Mouse (Mus musculus) frontal cortex, postnatal 25 days (tissue): ENCODE measurements around the gene Card9.

ENCODE experiments used
- DNase-seq, 2 experiments: peaks; one replicate each; pipeline ENCODE4 v3.0.0; 2022; ENCODE audit warnings: low spot score in 2 of 2

The Card9 gene

DNA sequence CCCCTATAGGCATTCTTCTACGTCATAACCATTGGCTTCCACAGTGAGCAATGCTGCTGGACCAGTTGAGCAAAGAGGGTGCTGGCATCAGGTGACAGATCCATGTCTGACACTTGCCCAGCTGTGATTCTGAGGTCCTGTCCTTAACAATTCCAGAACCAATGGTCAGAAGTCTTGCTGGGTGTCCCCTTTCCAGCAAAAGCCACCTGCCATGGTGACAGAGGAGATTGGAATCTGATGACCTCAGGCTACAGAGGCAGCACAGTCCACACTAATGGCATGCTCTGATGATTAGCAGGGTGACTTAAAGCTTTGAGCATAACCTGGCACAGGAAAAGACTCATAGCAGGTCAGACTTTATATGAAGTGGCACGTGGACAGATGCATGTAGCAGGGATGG lies 55.2 kb downstream of the Card9 start:
- DNase-seq, result no peak

DNA sequence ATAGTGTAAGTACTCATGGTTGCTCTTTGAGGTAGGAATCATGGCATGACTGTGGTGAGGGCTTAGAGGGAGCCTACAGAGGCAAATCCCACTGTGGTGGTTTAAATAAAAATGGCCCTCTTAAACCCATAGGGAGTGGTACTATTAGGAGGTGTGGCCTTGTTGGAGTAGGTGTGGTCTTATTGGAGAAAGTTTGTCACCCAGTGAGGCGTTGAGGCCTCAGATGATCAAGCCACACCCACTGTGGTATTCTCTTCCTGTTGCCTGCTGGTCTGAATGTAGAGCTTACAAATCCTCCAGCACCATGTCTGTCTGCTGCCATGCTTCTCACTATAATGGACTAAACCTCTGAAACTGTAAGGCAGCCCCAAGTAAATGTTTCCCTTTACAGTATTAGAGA lies 56.0 kb downstream of the Card9 start:
- DNase-seq, result no peak
